Mouse (Mus musculus) olfactory bulb, adult 2 months (tissue): ENCODE results near the gene Tcp11l2.

ENCODE experiments used
- CTCF ChIP-seq: fragments of 200-500 bp; IDR thresholded peaks from 2 replicates; pipeline ENCODE4 v1.5.1; 2012; ENCODE audit warnings: low read depth, mild to moderate bottlenecking, low read length, moderate library complexity; ENCODE audit not compliant: insufficient read depth
- POLR2A ChIP-seq: fragments of 200-500 bp; IDR thresholded peaks from 2 replicates; pipeline ENCODE4 v1.6.1; 2012; ENCODE audit warnings: mild to moderate bottlenecking, low read depth, low read length, moderate library complexity; ENCODE audit not compliant: insufficient read depth

DNA sequence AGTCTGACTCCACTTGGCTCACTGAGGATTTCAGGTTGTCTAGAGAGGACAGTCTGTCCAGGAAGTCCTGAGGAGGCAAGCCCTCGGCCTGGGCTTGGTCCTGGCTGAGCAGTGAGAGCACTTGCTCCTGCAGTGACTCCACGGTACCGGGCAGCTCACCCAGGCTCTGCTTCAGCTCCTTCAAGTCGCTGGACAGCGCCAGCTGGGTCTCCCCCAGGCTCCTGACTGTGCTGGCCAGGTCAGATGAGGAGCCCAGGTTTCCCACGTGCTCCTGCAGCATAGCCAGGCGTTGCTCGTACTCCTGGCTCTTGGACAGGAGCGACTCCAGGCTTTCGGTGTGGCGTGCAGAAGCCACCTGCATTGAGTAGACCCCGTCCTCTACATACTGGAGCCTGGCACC, 48.8 kb upstream of the Tcp11l2 start:
- no peak for TF ChIP-seq CTCF
- TF ChIP-seq POLR2A = no peak
